8 mouse cellular contexts compared by ENCODE assay signal in genomic region chr2:166956805-166957204, GRCm38 (mm10). TPM values are rescaled to one million over a fixed set of nuclear protein-coding genes. Genes with fewer than 3 reads are reported as not detected.
DNase-seq lines count a peak whose midpoint lies in the region; ATAC-seq and TF ChIP-seq lines count a peak whose summit lies in the region.

No protein-coding gene starts in this region.

- no peaks in the 10 kb centered on the region; a peak in 1 of 4 replicates for H3K4me1 ChIP-seq in liver, embryonic 14.5 days (replicated peaks; ENCODE audit: control insufficient read depth in 2 of 2, insufficient read depth in 2 of 2, low read length in 1 of 2)
- H3K4me1 ChIP-seq in intestine, embryonic 16.5 days (ENCODE audit: control insufficient read depth, insufficient read depth, low read length): no peaks in the 10 kb centered on the region

- 0 out of 2 replicates have a peak, but pooled peaks have one; percentile 9 for ATAC-seq in liver, embryonic 14.5 days (ENCODE audit: insufficient read depth)
- ATAC-seq in intestine, embryonic 16.5 days: no peak; the same call in 1 of the 2 replicates

- no peaks in the 10 kb centered on the region for H3K9me3 ChIP-seq in liver, embryonic 14.5 days (ENCODE audit: control insufficient read depth, low read length)
- H3K9me3 ChIP-seq in intestine, embryonic 16.5 days (ENCODE audit: control insufficient read depth, low read length): no peaks in the 10 kb centered on the region

- peak; percentile 68 for TF ChIP-seq CTCF in liver, embryonic 14.5 days (IDR thresholded peaks at IDR 0.05; ENCODE audit: low read depth)

- DNase-seq in testis, postnatal 10 days (ENCODE audit: low spot score): peak; percentile 56
- DNase-seq in testis, postnatal 14 days (ENCODE audit: low spot score): no peak
- peak; percentile 57 for DNase-seq in adrenal gland, postnatal 14 days
- peak; percentile 23 for DNase-seq in embryo, embryonic 11.5 days (ENCODE audit: low read depth, low spot score)
- peak; percentile 74 for DNase-seq in kidney, postnatal 14 days
- DNase-seq in liver, embryonic 14.5 days (ENCODE audit: low read depth in 3 of 3, low spot score in 3 of 3): peak; percentile 36 to 44 (median 40)
- DNase-seq in spleen, postnatal 10 days (ENCODE audit: low spot score in 2 of 2): peak; percentile 45 to 63

- no peak overlapping the region for H3K9ac ChIP-seq in liver, embryonic 14.5 days (replicated peaks)
- H3K9ac ChIP-seq in intestine, embryonic 16.5 days (ENCODE audit: low read depth, low read length): no peak overlapping the region

- TF ChIP-seq EP300 in liver, embryonic 14.5 days (IDR thresholded peaks at IDR 0.05; ENCODE audit: low read depth): no peak

- H3K27me3 ChIP-seq in liver, embryonic 14.5 days (ENCODE audit: control insufficient read depth, insufficient read depth, low read length): no peaks in the 10 kb centered on the region
- no peaks in the 10 kb centered on the region for H3K27me3 ChIP-seq in intestine, embryonic 16.5 days (replicated peaks; ENCODE audit: control insufficient read depth, insufficient read depth, low read length)

- H3K4me2 ChIP-seq in liver, embryonic 14.5 days (ENCODE audit: low read depth): no peak overlapping the region
- H3K4me2 ChIP-seq in intestine, embryonic 16.5 days (ENCODE audit: low read depth, low read length): no peak overlapping the region

- H3K27ac ChIP-seq in liver, embryonic 14.5 days: no peak overlapping the region
- H3K27ac ChIP-seq in intestine, embryonic 16.5 days (ENCODE audit: low read length): no peak overlapping the region

- 49% methylated on average over 7 of the region's 7 CpGs for WGBS in liver, embryonic 14.5 days (ENCODE audit: insufficient replicate concordance)
- WGBS in intestine, embryonic 16.5 days: 58% methylated on average over 7 of the region's 7 CpGs

- H3K36me3 ChIP-seq in liver, embryonic 14.5 days (replicated peaks; ENCODE audit: control insufficient read depth, insufficient read depth, low read depth): peaks cover 16% of the 10 kb centered on the region
- H3K36me3 ChIP-seq in intestine, embryonic 16.5 days (ENCODE audit: control insufficient read depth, insufficient read depth, low read length): no peaks in the 10 kb centered on the region

- H3K4me3 ChIP-seq in liver, embryonic 14.5 days (ENCODE audit: insufficient read depth in 1 of 2, low read depth in 2 of 2, low read length in 2 of 2): no peak overlapping the region
- H3K4me3 ChIP-seq in intestine, embryonic 16.5 days (ENCODE audit: low read length): no peak overlapping the region

RNA-seq across cellular contexts. Expression of gene Stau1, which starts 39.3 kb away (rescaled TPM):
- 69.9 and 70.8 TPM in 2 replicates for total RNA-seq in adrenal gland, postnatal 14 days (2021)
- polyA plus RNA-seq in liver, embryonic 14.5 days (2012; rRNA removed): 8.8 and 11.4 TPM in 2 replicates
- 15.6 and 17.9 TPM in 2 replicates for polyA plus RNA-seq in liver, embryonic 14.5 days (2014; fragmentation: Nextera tagmentation; extraction: Ambion mirVana)
- polyA plus RNA-seq in intestine, embryonic 16.5 days (2015; fragmentation: Nextera tagmentation; extraction: Ambion mirVana): 60.2 and 61.2 TPM in 2 replicates

RNA-seq across cellular contexts. Expression of gene Cse1l, which starts 51.0 kb away (rescaled TPM):
- total RNA-seq in adrenal gland, postnatal 14 days (2021): 59.1 and 61.2 TPM in 2 replicates
- polyA plus RNA-seq in liver, embryonic 14.5 days (2012; rRNA removed): 25.2 and 33.9 TPM in 2 replicates
- polyA plus RNA-seq in liver, embryonic 14.5 days (2014; fragmentation: Nextera tagmentation; extraction: Ambion mirVana): 63.9 and 68.7 TPM in 2 replicates
- 80.7 and 85.5 TPM in 2 replicates for polyA plus RNA-seq in intestine, embryonic 16.5 days (2015; fragmentation: Nextera tagmentation; extraction: Ambion mirVana)

RNA-seq across cellular contexts. Expression of gene Ddx27, which starts 58.2 kb away (rescaled TPM):
- total RNA-seq in adrenal gland, postnatal 14 days (2021): 34.6 and 43.0 TPM in 2 replicates
- polyA plus RNA-seq in liver, embryonic 14.5 days (2012; rRNA removed): 26.4 and 39.5 TPM in 2 replicates
- 26.5 and 30.2 TPM in 2 replicates for polyA plus RNA-seq in liver, embryonic 14.5 days (2014; fragmentation: Nextera tagmentation; extraction: Ambion mirVana)
- 40.9 and 45.7 TPM in 2 replicates for polyA plus RNA-seq in intestine, embryonic 16.5 days (2015; fragmentation: Nextera tagmentation; extraction: Ambion mirVana)
